Mouse (Mus musculus) heart, postnatal 36 days (tissue): ENCODE results near the gene Pibf1. TPM values are rescaled to one million over a fixed set of nuclear protein-coding genes. Genes with fewer than 3 reads are reported as not detected.

Source experiments
- total RNA-seq, 2 experiments: library from RNA; stranded (reverse); gene quantifications; 2 replicates each; pipeline ENCODE4 v1.2.3; 2021

Gene Pibf1
- total RNA-seq, 2 experiments from 2014 or later: 7.5 to 8.2 TPM

Other genes starting within 250 kb of the Pibf1 start
- gene Rpl36a-ps1, start 105.1 kb upstream of the Pibf1 start, total RNA-seq: 1 to 10 TPM; 3.3 to 5.6 TPM
- 10 to 100 TPM; 37.5 to 39.6 TPM for gene Mzt1, start 53.3 kb upstream of the Pibf1 start, total RNA-seq
- 1 to 10 TPM in 1 of 2 experiments, under 1 TPM in 1; 0.62 to 1.9 TPM for gene Bora, start 53.2 kb upstream of the Pibf1 start, total RNA-seq
- gene Dis3, start 346 bp downstream of the Pibf1 start, total RNA-seq: 10 to 100 TPM in 1 of 2 experiments, 1 to 10 TPM in 1; 9.3 to 12.3 TPM
- gene Klf5, start 199.3 kb downstream of the Pibf1 start, total RNA-seq: under 1 TPM; 0.76 to 0.94 TPM